Mouse (Mus musculus) embryonic fibroblast, embryonic 13.5 days (primary cell): ENCODE measurements around the gene Clpx.

ENCODE experiments used
- CTCF ChIP-seq: IDR thresholded peaks from 2 replicates; pipeline ENCODE4 v1.5.1; 2011; ENCODE audit warnings: mild to moderate bottlenecking, control low read depth, low read length, moderate library complexity, borderline replicate concordance; ENCODE audit not compliant: insufficient read depth
- POLR2A ChIP-seq: IDR thresholded peaks from 2 replicates; pipeline ENCODE4 v1.6.1; 2011; ENCODE audit warnings: low read depth, mild to moderate bottlenecking, control low read depth, low read length, moderate library complexity

- TF ChIP-seq POLR2A: no peak
- no peak for TF ChIP-seq CTCF
These were observed 29.1 kb upstream of the Clpx start, which contains the start of gene Cilp for GRCm38 (mm10) chr9:65264959-65265358.
